Mouse (Mus musculus): ENCODE measurements at regions not wholly inside any gene's neighbourhood (a gene's known extent, or its start where the extent isn't known, plus 50 kb on each side); places are given as distances from the start of the nearest gene placed in this dataset.
"Not testable (repeated sequence)": the region's sequence is repeated elsewhere in the genome, so short reads cannot be mapped to it uniquely, and the experiment has no call there.

DNA sequence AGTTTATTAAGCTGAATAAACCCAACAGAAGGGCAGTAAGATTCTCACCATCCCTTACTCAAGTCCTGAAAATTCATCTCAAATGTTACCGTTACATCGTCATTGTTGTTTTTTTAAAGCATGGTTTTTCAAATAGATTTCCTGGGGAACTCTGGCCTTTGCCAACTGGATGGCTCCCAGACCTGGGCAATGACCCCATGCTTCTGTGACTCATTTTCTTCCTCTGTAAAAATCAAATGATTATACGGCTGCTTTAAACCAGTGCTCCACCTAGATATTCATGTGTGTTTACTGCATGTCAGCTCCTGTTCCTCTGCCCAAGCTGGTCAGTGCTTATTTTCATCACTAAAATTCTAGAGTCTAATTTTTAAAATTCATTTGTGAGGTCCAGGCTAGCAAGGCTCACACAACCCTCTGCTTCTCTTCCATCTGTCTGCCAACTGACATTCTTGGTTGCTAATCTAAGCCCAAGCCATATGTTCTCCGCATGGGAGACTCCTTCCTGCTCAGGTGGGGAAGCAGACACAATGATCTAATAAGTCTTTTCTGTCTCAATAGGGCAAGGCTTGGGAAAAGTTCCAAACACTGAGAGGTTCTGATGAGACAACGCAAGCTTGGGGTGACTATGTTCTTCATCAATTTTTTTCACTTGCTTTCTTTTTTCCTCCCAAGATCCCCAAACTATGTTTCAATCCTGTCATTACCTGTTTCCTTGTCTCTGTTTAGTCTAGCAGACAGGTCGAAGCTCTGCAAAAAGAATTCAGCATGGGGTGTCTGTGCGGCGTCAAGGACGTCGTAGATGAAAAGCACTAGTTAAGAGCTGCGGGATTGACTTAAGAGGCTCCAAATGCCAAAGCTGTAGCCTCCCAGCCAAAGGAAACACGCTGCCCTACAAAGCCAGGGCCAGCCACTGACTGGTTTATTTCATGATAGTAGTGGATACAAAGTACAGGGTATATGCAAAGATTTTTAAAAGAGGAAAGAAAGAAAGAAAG lies 594.7 kb downstream of the Efna5 start:
- DNase-seq = no peak

DNA sequence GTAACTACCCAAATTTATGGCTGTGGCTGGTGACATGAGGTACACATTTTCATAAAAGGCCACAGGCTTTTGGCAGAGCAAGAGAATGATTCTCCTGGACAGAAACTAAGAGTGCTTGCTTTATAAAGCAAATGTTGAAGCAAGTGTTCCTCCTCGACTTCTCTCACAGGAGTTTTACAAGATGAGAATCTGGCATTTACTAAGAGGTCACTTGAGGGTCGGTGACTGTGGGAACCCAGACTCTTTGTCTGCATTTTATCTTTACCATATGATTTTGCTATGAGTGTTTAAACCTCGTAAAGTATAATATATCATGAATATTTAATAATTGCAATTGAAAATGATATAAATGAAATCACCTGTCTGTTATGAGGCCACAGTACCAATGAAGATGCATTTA lies 600.9 kb downstream of the Efna5 start:
- no peak for DNase-seq

- DNase-seq = no peak
Measured at GRCm38 (mm10) chr17:62271399-62271798, 609.7 kb downstream of the Efna5 start.

- no peak for DNase-seq
Measured at GRCm38 (mm10) chr17:62269279-62269678, 611.8 kb downstream of the Efna5 start.

DNA sequence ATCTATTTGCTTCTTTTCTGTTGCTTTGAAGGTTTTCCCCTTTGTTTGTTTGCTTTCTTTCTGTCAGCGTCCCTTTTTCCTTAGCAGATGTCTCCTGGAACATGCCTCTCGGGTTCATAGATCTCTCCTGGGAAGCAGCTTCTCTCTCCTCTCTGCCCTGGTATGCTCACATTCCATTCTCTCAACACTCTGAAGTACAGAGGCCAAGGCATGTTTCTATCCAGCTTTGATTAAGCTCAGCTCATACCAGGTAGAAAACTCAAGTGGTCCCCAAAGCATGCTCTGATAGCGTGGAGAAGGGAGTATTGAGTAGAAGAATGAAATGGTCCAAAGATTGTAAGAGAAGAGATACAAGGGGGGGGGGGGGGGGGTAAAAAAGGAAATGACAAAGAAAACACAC lies 627.7 kb downstream of the Efna5 start:
- DNase-seq = no peak

DNA sequence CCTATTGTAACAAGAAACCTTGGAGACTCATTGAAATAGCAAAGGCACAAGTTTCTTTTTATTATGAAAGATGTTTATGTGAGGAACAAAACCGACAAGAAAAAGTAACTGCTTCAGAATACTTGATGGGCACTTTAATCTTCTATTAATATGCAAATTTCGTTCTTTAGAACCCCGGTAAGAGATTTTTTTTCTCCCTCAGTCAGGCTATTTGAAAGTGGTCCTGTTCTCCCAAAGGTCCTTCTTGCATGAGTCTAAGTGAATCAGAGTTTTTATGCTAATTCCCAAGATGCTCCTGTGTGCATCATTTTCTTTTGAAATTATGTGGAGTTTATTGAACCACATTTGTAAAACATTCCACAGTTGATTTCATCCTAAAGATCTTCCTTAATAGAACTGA lies 633.1 kb downstream of the Efna5 start:
- no peak for DNase-seq

GRCm38 (mm10) chr17:62246650-62247049 lies 634.5 kb downstream of the Efna5 start:
- DNase-seq = no peak

- no peak for DNase-seq
Measured at GRCm38 (mm10) chr17:62230939-62231338, 650.2 kb downstream of the Efna5 start.

DNA sequence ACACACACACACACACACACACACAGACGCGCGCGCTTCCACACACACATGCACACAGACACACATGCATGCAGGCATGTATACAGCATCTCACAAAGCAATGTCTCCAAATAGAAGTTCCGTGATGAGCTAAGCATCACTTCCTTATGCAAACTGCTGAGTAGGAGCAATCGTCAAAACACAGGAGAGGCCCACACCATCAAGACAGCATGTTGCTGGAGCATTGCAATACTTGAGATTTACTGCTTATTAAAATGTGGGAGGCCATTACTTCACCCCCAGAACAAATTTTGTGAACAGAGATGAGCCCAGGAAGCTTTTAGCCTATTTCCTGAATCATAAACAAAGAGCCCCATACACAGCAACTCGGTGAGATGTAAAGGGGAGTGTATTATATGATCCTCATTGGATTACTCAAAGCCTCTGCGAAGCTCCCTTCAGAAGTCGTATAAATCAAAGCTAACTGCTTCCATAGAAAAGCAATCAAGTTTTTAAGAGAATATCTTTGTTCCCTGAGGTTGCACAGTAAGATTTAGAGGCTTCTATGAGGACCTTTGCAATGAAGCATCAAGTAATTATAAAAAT lies 670.6 kb downstream of the Efna5 start:
- no peak for DNase-seq

DNA sequence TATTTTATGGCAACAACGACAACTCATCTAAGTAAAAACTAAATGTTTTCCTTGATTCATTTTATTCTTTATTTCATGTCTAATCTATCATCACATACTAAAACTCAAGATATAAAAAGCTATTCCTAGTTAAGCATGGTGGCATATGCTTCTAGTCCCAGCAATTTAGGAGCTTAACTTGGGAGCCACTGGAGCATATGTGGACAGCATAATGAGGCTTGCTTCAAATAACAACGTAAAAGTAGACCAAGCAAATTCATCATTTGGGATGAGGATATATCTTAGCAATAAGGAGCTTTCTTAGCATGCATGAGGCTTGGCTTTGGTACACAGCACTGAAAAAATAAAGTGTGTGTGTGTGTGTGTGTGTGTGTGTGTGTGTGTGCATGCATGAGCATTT lies 678.5 kb downstream of the Efna5 start:
- DNase-seq = no peak

GRCm38 (mm10) chr17:62200491-62200890 lies 680.6 kb downstream of the Efna5 start:
- no peak for DNase-seq

GRCm38 (mm10) chr17:62199559-62199958 lies 681.6 kb downstream of the Efna5 start:
- DNase-seq = no peak

GRCm38 (mm10) chr17:62178612-62179210 lies 702.4 kb downstream of the Efna5 start:
- no peak for DNase-seq

GRCm38 (mm10) chr17:62176336-62176735 lies 704.8 kb downstream of the Efna5 start:
- no peak for DNase-seq

DNA sequence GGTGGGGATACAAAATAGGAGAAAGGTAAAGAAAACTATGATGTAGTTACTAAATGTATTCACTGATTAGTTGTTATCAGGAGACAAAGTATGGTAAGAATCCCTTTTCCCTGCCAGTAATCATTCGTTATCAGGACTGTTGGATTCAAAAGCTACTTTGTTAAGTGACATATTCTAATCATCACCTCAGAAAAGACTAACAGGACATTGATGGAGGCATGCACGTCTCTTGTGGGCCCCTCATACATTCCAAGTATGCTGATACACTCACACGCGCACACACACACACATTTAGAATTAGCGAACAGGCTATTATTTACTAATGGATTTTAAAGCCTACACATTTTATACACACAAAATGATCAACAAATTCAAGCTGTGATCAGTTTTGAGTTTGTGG lies 708.8 kb downstream of the Efna5 start:
- DNase-seq = no peak

DNA sequence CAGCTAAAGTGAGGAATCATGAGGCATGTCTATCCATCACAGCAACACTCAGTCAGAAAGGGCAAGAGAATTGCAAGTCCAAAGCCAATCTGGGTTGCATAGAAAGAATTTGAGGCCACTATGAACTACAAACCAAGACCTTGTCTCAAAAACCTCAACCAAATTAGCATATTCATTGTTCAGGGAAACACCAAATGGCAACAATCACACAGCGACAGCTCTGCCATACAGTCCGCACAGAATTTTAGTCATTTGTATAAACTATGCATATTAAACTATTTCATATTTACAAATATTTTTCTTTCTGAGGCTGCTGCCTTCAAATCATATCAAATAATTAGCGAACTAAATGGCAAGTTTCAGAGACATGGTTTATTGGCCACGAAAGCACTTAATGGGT lies 709.6 kb downstream of the Efna5 start:
- DNase-seq = no peak

DNA sequence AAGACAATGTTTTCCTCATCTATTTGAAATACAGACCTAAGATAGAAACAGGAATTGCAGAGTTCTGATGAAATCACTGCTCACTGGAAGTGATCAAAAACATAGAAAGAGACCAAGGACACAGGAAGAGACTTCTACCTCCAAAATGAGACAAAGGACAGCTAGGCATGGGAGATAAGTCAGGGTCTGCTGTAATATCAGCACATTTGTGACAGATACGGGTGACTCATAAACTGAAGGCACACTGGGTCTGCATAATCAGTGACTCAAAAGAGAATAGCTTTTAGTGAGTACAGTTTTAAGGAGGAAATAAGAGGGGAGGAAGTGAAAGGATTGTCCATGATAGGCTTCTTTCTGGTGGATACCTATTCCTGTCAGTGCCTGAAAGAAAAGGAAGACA lies 719.7 kb downstream of the Efna5 start:
- DNase-seq = no peak

DNA sequence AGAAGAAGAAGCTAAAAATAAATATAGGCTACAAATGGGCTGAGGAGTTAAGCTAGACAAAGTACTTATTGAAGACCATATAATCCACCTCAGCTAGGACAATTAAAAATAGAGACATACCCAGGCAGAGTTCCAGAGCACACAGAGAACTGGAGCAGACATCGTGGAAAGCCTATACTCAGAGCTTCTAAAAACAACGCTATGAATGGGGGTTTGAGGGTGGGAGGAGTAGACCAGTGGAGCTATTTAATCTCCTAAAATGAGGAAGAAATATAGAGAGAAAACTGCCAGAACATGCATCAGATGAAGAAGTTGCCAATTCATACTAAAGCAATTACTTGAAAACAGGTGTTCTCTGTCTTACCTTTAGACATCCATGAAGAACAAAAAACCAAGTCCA lies 720.8 kb downstream of the Efna5 start:
- DNase-seq = no peak

DNA sequence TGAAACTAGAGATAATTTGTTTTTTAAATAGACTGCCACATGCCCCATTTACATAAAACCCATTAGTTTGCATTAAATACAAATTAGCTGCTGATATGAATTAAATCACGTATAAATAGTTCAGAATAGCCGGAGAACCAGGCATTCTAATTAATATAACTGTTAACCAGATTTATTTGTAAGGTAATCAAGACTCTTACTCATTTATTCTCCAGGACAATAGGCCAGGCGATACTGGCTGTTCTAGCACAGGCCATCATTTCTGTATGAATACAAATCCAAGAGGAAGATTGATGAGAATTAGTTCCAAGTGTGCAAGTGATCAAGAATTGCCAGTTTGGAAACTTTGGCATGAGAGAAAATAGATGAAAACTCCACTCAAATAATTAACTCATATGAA lies 746.1 kb downstream of the Efna5 start:
- no peak for DNase-seq

DNA sequence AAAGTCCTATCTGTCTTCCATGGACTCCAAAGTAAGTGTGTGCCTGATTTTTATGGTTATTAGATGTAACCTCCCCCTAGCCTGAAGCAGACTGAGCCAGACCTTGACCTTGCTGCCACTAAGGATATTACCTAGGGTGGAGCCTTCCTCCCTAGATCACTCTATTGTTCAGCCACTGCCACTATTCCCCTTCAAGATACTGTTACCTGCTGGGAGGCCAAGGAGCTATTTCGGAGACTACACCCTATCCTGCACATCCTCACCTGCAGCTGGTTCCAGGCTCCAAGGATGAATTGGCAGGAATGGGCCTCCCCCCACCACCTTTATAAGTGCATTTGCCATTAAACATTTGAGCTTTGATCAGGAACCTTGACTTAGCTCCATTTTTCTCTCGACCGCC lies 769.4 kb downstream of the Efna5 start:
- not testable (repeated sequence) for DNase-seq

- DNase-seq = no peak
Measured at GRCm38 (mm10) chr17:62109052-62109451, 772.1 kb downstream of the Efna5 start.

DNA sequence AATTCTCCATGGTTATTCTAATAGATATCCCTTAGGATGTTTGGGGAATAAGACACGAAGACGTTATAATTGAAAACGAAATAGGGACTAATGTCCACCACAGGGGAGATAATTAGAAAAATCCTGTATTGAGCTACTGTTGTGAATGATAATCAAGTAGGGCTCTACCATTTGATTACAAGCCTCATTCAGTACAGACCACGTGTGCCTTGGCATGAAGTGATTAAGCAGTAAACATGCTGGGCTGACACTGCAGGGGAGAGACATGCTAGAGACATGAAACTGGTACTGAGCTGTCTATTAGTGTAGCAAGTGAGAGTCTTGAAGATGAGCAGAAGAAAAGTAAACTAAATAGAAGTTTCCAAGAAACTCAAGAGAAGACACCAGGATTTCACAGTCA lies 797.8 kb downstream of the Efna5 start:
- no peak for DNase-seq

- DNase-seq = no peak
Measured at GRCm38 (mm10) chr17:62077604-62078003, 803.5 kb downstream of the Efna5 start.

DNA sequence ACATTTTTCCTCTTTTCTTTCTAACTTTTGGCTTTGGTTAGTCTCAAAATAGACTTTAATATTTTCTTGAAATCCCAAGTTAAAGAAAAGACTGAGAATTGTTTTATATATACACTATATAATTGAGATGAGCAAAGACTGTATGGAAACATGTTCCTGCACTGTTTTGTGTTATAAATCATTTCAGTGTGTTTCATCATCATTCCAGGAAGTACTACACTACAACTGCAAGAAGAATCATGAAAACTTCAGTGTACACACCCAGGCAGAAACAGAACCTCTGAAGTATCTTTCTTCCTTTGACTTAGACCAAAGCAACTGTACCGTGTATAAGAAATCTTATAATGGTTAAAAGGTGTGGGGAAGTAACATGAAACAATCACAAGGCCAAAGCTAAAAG lies 816.2 kb downstream of the Efna5 start:
- no peak for DNase-seq

All from kidney, postnatal 4 days (tissue).